Mouse (Mus musculus) cerebellum, adult 2 months (tissue): Measurements from ENCODE around the gene Tm2d1. TPM values are rescaled to one million over a fixed set of nuclear protein-coding genes. Genes with fewer than 3 reads are reported as not detected.

ENCODE experiments used
- DNase-seq, 2 experiments: peaks; one replicate each; pipeline ENCODE4 v3.0.0; 2021
- H3K27ac ChIP-seq: fragments of 200-500 bp; 2 replicates; pipeline ENCODE4 v1.5.1; 2012; ENCODE audit warnings: low read length, control low read depth, inconsistent platforms; ENCODE audit not compliant: insufficient read depth
- H3K27me3 ChIP-seq: fragments of 200-500 bp; 2 replicates; pipeline ENCODE4 v1.6.1; 2012; ENCODE audit warnings: inconsistent platforms, mild to moderate bottlenecking, low read length, moderate library complexity; ENCODE audit not compliant: control insufficient read depth, insufficient read depth
- H3K4me1 ChIP-seq: fragments of 200-500 bp; 2 replicates; pipeline ENCODE4 v1.6.1; 2011; ENCODE audit warnings: low read length; ENCODE audit not compliant: control insufficient read depth, insufficient read depth
- H3K4me3 ChIP-seq: fragments of 200-500 bp; replicated peaks from 2 replicates; pipeline ENCODE3; 2011; ENCODE audit warnings: mild to moderate bottlenecking, low read depth, low read length, control low read depth; ENCODE audit not compliant: insufficient read depth
- CTCF ChIP-seq: fragments of 200-500 bp; IDR thresholded peaks from 2 replicates; pipeline ENCODE4 v1.5.1; 2011; ENCODE audit warnings: low read depth, mild to moderate bottlenecking, control low read depth, low read length, moderate library complexity, borderline replicate concordance; ENCODE audit not compliant: insufficient read depth
- POLR2A ChIP-seq: fragments of 200-500 bp; IDR thresholded peaks from 2 replicates; pipeline ENCODE4 v1.6.1; 2011; ENCODE audit warnings: low read length, control low read depth, borderline replicate concordance; ENCODE audit not compliant: insufficient read depth
- WGBS: fragments of 180-500 bp; shearing (Covaris S2); methylation state at CpG from one replicate; pipeline ENCODE4 v1.1.7; 2018; 5-methylcytosine and 5-hydroxymethylcytosine counted together
- polyA plus RNA-seq: library from polyadenylated mRNA; depleted of rRNA; stranded (reverse); fragments of >200 nt; gene quantifications from 2 replicates; pipeline ENCODE4 v1.2.3, GENCODE M21; 2012

Gene Tm2d1
- polyA plus RNA-seq, 1 experiment = 61.3 TPM

DNA sequence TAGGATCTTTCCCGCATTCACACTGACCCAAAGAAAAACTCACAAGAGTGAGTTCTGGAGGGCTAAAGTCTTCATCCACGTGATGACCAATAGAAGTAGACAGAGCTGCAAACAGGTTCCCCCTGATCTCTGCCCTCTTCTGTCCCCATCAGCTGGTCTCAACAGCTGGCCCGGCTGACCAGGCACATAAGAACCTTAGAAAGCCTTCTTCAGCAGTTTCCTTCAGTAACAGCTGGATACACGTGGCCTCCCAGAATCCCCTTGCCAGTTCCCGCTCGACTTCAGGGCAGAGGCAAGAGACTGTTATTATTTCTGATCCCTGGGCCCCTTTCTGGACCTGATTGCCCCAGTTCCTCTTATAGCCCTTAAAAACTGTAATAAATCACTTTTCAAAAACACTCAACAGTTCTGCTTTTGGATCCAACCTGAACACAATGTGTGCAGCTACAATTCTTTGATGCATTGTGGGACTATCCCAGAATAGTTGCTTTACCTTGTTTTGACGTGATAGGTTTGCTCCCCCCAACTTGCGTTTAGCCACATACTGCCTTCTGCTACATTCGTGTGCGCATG, 43.0 kb downstream of the Tm2d1 start:
- no peak for TF ChIP-seq POLR2A
- no peak for TF ChIP-seq CTCF
- Histone ChIP-seq H3K27me3 (no peaks in the 10 kb centered on the region), H3K4me3 (no peak overlapping the region), H3K27ac (no peak overlapping the region), H3K4me1 (no peaks in the 10 kb centered on the region; the same call in 1 of the 2 replicates)
- WGBS = 77% methylated on average over 10 of the region's 10 CpGs
- no peak for DNase-seq

DNA sequence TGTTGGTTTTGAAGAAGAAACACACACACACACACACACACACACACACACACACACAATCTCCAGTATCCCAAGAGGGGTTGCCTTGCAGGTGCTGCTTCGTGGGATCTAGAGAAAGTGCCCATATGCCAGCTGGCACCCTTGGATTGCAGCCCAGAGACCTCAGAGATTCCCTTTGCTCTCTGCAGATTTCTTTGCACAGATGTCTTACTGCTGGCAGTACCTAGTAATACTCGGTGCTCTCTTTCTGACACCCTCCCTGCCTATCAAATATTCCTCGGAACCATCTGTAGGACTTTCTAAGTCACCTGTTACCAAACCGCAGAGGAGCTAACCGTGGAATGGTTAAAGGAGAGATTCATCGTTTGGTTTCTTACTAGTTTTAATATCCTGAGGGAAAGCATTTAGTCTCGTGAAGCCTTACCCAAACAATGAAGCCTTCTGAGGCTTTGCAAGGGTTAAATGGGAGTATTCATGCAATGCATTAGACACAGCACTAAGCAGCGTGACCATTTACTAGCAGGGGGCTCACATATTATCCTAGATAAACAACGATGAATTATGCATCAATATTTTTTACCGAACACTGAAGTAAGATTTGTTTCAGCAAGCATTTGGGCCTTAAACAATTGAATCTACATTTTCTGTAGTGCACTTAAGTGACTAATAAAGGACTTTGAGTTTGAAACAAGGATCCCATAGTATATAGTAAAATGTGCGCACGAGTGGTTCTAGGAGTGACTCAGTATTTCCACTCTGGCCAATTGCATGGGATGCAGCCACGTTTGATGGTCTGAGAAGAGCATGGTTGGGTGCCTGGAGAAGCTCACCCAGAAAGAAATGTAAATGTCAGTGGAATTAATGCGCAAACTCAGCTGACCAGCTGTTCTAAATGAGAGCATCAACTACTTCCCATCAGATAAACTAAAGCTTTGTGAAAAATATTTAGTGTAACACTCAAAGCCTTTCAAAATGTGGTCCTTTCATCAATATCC, 44.2 kb downstream of the Tm2d1 start:
- H3K4me3 ChIP-seq = no peak overlapping the region
- H3K27me3 ChIP-seq = no peaks in the 10 kb centered on the region
- DNase-seq = peak in 1 of 2 experiments; percentile 24
- no peaks in the 10 kb centered on the region; the same call in 1 of the 2 replicates for H3K4me1 ChIP-seq
- 22% methylated on average over 14 of the region's 14 CpGs for WGBS
- TF ChIP-seq CTCF (no peak), POLR2A (no peak)
- no peak overlapping the region for H3K27ac ChIP-seq

DNA sequence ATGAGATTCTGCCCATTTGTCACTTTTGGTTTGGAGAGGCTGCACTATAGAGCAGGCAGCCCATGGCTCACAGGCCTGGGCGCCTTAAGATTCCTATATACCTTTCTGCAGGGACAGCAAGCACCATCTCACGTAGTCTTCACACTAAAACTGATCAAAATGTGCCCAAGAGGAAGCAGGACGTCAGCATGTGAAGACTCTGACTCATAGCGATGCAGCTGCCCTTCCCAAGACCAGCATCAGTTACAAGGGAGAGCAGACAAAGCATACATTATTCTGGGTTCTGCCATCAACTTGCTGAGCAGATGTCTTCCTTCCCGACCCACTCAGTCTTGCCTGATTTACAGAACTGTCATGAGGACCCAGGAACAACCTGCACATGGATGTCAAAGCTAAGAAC, 45.9 kb downstream of the Tm2d1 start:
- TF ChIP-seq POLR2A = no peak
- Histone ChIP-seq H3K27ac (no peak overlapping the region), H3K4me3 (no peak overlapping the region), H3K27me3 (no peaks in the 10 kb centered on the region), H3K4me1 (no peaks in the 10 kb centered on the region; the same call in 1 of the 2 replicates)
- 79% methylated on average over 5 of the region's 5 CpGs for WGBS
- DNase-seq = no peak

DNA sequence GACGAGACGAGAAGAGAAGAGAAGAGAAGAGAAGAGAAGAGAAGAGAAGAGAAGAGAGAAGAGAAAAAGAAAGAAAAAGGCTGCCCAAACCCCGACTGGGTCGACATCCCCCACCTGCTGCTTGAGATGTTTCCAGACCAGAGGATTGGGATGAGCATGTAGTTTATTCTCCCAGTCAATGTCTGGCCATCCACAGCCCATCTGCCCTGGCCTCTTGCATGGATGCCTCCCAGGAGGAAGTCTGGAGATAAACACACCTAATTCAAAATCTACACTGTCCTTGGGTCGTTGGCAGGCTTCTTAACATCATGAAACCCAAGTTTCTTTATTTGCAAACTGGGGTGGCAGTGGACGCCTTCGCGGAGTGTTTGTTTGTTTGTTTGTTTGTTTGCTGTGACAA, 47.4 kb downstream of the Tm2d1 start:
- H3K4me3 ChIP-seq = no peak overlapping the region
- no peak for DNase-seq
- no peak overlapping the region for H3K27ac ChIP-seq
- TF ChIP-seq CTCF = no peak
- TF ChIP-seq POLR2A = no peak
- 28% methylated on average over 8 of the region's 8 CpGs for WGBS
- H3K27me3 ChIP-seq = no peaks in the 10 kb centered on the region
- H3K4me1 ChIP-seq = no peaks in the 10 kb centered on the region; the same call in 1 of the 2 replicates

DNA sequence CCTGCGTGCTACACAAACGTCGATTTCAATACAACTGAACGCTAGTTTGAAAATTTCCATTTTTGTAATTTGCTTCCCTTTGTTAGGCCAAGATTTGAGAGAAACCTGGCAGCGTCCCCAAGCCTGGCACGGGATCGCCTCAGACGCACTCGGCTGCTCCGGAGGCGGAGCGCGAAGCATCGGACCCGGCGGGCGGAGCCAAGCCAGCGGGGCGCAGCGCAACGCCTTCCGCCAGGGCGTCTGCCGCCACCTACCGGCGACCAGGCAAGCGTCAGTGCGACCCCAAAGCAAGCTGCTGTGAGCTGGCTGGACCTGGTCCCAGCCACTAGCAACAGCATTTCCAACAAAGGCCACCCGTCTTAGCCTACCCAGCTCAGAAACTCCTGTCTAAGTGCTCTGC, 60.9 kb downstream of the Tm2d1 start:
- WGBS = under 1% methylated on average over 29 of the region's 29 CpGs
- TF ChIP-seq POLR2A (peak; percentile 43; the same call in 1 of the 2 replicates), CTCF (peak; percentile 90)

DNA sequence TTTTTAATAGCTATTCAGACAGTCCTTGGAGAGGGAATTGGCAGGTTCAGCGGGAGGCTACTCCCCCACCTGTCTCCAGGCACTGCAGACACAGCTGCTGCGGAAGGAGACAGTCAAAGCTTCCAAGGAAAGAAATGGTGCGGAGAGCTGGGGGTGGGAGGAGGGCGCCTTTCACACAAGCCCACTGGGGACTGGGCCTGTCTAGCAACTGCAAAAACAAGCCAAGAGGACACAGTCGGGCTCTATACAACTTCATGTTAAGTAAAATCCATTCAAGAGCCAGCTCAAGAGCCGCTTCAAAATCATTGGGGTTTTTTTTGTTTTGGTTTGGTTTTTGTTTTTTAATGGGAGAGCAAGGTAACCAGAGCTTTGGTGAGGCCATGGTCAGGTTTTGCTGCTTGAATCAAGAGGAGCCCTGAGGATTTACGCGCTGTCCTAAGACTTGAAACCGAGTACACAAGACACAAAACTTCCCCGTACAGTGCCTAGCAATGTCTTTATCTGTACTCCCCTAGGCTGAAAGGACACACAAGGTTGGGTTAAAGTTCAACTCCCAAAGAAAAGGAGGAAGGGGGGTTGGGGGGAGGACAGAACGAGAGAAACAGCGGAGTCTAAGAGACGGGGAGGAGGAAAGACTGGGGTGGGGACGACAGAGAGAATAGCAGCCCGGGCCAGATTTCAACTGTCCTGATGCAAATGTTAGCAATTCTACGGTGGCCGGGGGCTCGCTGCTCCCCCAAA, 61.6 kb downstream of the Tm2d1 start:
- 5% methylated on average over 18 of the region's 18 CpGs for WGBS
- peak; percentile 59 to 67 for DNase-seq
- TF ChIP-seq POLR2A (no peak), CTCF (no peak)

More for the DNA sequence above, 60.9 kb downstream of the Tm2d1 start:
- peak; percentile 92 to 94 for DNase-seq
- no peak overlapping the region for H3K27ac ChIP-seq
- H3K4me3 ChIP-seq = peak overlapping the region; percentile 57
- H3K4me1 ChIP-seq = no peaks in the 10 kb centered on the region
- no peaks in the 10 kb centered on the region for H3K27me3 ChIP-seq

DNA sequence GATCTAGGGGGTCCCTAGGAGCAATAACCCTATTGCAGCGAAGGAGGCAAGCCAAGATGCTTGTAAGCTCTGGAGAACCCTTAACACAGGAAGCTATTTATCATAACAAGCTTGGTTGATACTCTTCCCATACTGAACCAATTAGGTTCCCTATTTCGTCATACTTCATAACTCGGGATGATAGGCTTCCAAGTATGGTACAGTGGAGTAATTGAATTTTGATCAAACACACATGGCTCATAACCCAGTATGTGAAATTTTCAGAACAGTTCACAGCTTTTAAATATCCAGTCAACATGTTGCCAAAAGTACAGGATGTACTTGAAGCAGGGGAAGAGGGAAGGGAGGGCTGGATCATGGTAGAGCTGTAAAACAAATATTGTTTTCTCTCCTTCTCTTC, 64.3 kb downstream of the Tm2d1 start:
- no peaks in the 10 kb centered on the region for H3K4me1 ChIP-seq
- WGBS = 95% methylated on average over 3 of the region's 3 CpGs
- H3K27me3 ChIP-seq = no peaks in the 10 kb centered on the region
- DNase-seq = no peak
- no peak for TF ChIP-seq CTCF
- TF ChIP-seq POLR2A = no peak
- H3K4me3 ChIP-seq = no peak overlapping the region
- no peak overlapping the region for H3K27ac ChIP-seq

More for the DNA sequence above, 61.6 kb downstream of the Tm2d1 start:
- Histone ChIP-seq H3K27me3 (no peaks in the 10 kb centered on the region), H3K27ac (no peak overlapping the region), H3K4me3 (peak overlapping the region; percentile 57), H3K4me1 (no peaks in the 10 kb centered on the region)
